Mouse (Mus musculus): ENCODE data around the gene Large1. TPM values are rescaled to one million over a fixed set of nuclear protein-coding genes. Genes with fewer than 3 reads are reported as not detected.
"Not testable (repeated sequence)": the region's sequence is repeated elsewhere in the genome, so short reads cannot be mapped to it uniquely, and the experiment has no call there.

Large1 gene
- total RNA-seq, 4 experiments from 2014 or later = 22.5 to 33.6 (median 27.7) TPM

GRCm38 (mm10) chr8:73295531-73295930 is 57.8 kb downstream of the Large1 start:
- no peak for DNase-seq (ENCODE audit: low spot score in 2 of 2)

- no peak for DNase-seq (ENCODE audit: low spot score in 2 of 2)
Observed at GRCm38 (mm10) chr8:73293655-73294054, 59.7 kb downstream of the Large1 start.

GRCm38 (mm10) chr8:73291630-73292029 is 61.7 kb downstream of the Large1 start:
- DNase-seq (ENCODE audit: low spot score in 2 of 2) = no peak

GRCm38 (mm10) chr8:73290636-73291035 is 62.7 kb downstream of the Large1 start:
- DNase-seq (ENCODE audit: low spot score in 2 of 2) = no peak

GRCm38 (mm10) chr8:73289831-73290230 is 63.5 kb downstream of the Large1 start:
- DNase-seq (ENCODE audit: low spot score in 2 of 2) = no peak

- DNase-seq (ENCODE audit: low spot score in 2 of 2) = peak in 1 of 2 experiments; percentile 14
Observed at GRCm38 (mm10) chr8:73281996-73282395, 71.3 kb downstream of the Large1 start.

GRCm38 (mm10) chr8:73276015-73276414 is 77.3 kb downstream of the Large1 start:
- no peak for DNase-seq (ENCODE audit: low spot score in 2 of 2)

GRCm38 (mm10) chr8:73275445-73275844 is 77.9 kb downstream of the Large1 start:
- not testable (repeated sequence) for DNase-seq (ENCODE audit: low spot score in 2 of 2)

GRCm38 (mm10) chr8:73273150-73273549 is 80.2 kb downstream of the Large1 start:
- DNase-seq (ENCODE audit: low spot score in 2 of 2) = no peak

GRCm38 (mm10) chr8:73270991-73271390 is 82.3 kb downstream of the Large1 start:
- no peak for DNase-seq (ENCODE audit: low spot score in 2 of 2)

GRCm38 (mm10) chr8:73257981-73258380 is 95.4 kb downstream of the Large1 start:
- DNase-seq (ENCODE audit: low spot score in 2 of 2) = no peak

- no peak for DNase-seq (ENCODE audit: low spot score in 2 of 2)
Observed at GRCm38 (mm10) chr8:73244186-73244585, 109.2 kb downstream of the Large1 start.

- DNase-seq (ENCODE audit: low spot score in 2 of 2) = no peak
Observed at GRCm38 (mm10) chr8:73242066-73242465, 111.3 kb downstream of the Large1 start.

- no peak for DNase-seq (ENCODE audit: low spot score in 2 of 2)
Observed at GRCm38 (mm10) chr8:73234209-73234608, 119.1 kb downstream of the Large1 start.

GRCm38 (mm10) chr8:73233358-73234041 is 119.8 kb downstream of the Large1 start:
- peak in 1 of 2 experiments; percentile 14 for DNase-seq (ENCODE audit: low spot score in 2 of 2)

GRCm38 (mm10) chr8:73226841-73227240 is 126.5 kb downstream of the Large1 start:
- no peak for DNase-seq (ENCODE audit: low spot score in 2 of 2)

GRCm38 (mm10) chr8:73225654-73226053 is 127.7 kb downstream of the Large1 start:
- peak in 1 of 2 experiments; percentile 6 for DNase-seq (ENCODE audit: low spot score in 2 of 2)

GRCm38 (mm10) chr8:73219178-73219811 is 134.0 kb downstream of the Large1 start:
- no peak for DNase-seq (ENCODE audit: low spot score in 2 of 2)

GRCm38 (mm10) chr8:73206831-73207230 is 146.5 kb downstream of the Large1 start:
- DNase-seq (ENCODE audit: low spot score in 2 of 2) = no peak

GRCm38 (mm10) chr8:73201854-73202253 is 151.5 kb downstream of the Large1 start:
- DNase-seq (ENCODE audit: low spot score in 2 of 2) = no peak

- DNase-seq (ENCODE audit: low spot score in 2 of 2) = no peak
Observed at GRCm38 (mm10) chr8:73197714-73198113, 155.6 kb downstream of the Large1 start.

GRCm38 (mm10) chr8:73188684-73189083 is 164.7 kb downstream of the Large1 start:
- no peak for DNase-seq (ENCODE audit: low spot score in 2 of 2)

GRCm38 (mm10) chr8:73187381-73187780 is 166.0 kb downstream of the Large1 start:
- DNase-seq (ENCODE audit: low spot score in 2 of 2) = no peak

All from gastrocnemius, adult 8-10 months (tissue).